In genomic region chr1:134275616-134276464, GRCm38 (mm10) we compare ENCODE assay signal across 11 mouse cellular contexts. TPM values are rescaled to one million over a fixed set of nuclear protein-coding genes. Genes with fewer than 3 reads are reported as not detected.
DNase-seq lines count a peak whose midpoint lies in the region; ATAC-seq and TF ChIP-seq lines count a peak whose summit lies in the region.
"Had no signal": no experiment of that assay in that cellular context is flagged by ENCODE, and none has a peak within 500 bp of the region (broad histone marks: within the 10 kb centered on the region; RNA-seq: fewer than 3 reads in every experiment).

No protein-coding gene starts in this region.

- peaks cover 12% of the 10 kb centered on the region for H3K4me1 ChIP-seq in hindbrain, postnatal 0 days (ENCODE audit: insufficient read depth, low read length)
- no peaks in the 10 kb centered on the region for H3K4me1 ChIP-seq in hindbrain, embryonic 11.5 days (replicated peaks; ENCODE audit: control insufficient read depth, insufficient read depth, low read length)
- peaks cover 12% of the 10 kb centered on the region for H3K4me1 ChIP-seq in kidney, adult 2 months (ENCODE audit: control insufficient read depth, insufficient read depth, low read length)
- H3K4me1 ChIP-seq: liver, embryonic 13.5 days; neural tube, embryonic 12.5 days had no signal

- no peak overlapping the region for H3K4me2 ChIP-seq in hindbrain, postnatal 0 days (ENCODE audit: low read depth, low read length)
- H3K4me2 ChIP-seq in hindbrain, embryonic 11.5 days (replicated peaks; ENCODE audit: low read depth, low read length), result no peak overlapping the region
- H3K4me2 ChIP-seq: liver, embryonic 13.5 days; neural tube, embryonic 12.5 days had no signal

- DNase-seq in hindbrain, postnatal 0 days (ENCODE audit: low spot score), result peak; percentile 22
- no peak for DNase-seq in hindbrain, embryonic 11.5 days (ENCODE audit: low spot score)
- peak; percentile 84 for DNase-seq in cerebellum, adult 8-10 months
- peak; percentile 84 for DNase-seq in kidney, adult 2 months
- peak; percentile 76 for DNase-seq in lung, postnatal 10 days
- DNase-seq in spleen, postnatal 4 days (ENCODE audit: low spot score in 2 of 2), result no peak
- no peak for DNase-seq in MN1 (ENCODE audit: low spot score)
- no peak for DNase-seq in ovary, postnatal 14 days (ENCODE audit: low spot score)
- DNase-seq: liver, embryonic 13.5 days had no signal

- no peaks in the 10 kb centered on the region for H3K9me3 ChIP-seq in hindbrain, postnatal 0 days (ENCODE audit: low read length)
- no peaks in the 10 kb centered on the region for H3K9me3 ChIP-seq in hindbrain, embryonic 11.5 days (ENCODE audit: control insufficient read depth, low read length)
- H3K9me3 ChIP-seq: liver, embryonic 13.5 days; neural tube, embryonic 12.5 days had no signal

- H3K36me3 ChIP-seq in hindbrain, postnatal 0 days (ENCODE audit: insufficient read depth, low read length), result no peaks in the 10 kb centered on the region
- no peaks in the 10 kb centered on the region for H3K36me3 ChIP-seq in hindbrain, embryonic 11.5 days (ENCODE audit: control insufficient read depth, insufficient read depth, low read length)
- H3K36me3 ChIP-seq in kidney, adult 2 months (ENCODE audit: control insufficient read depth, insufficient read depth, low read length), result no peaks in the 10 kb centered on the region
- H3K36me3 ChIP-seq: liver, embryonic 13.5 days; neural tube, embryonic 12.5 days had no signal

- H3K4me3 ChIP-seq in hindbrain, postnatal 0 days (ENCODE audit: low read length), result no peak overlapping the region
- no peak overlapping the region for H3K4me3 ChIP-seq in hindbrain, embryonic 11.5 days (ENCODE audit: low read depth, low read length)
- H3K4me3 ChIP-seq in kidney, adult 2 months (ENCODE audit: insufficient read depth, low read depth, low read length), result no peak overlapping the region
- H3K4me3 ChIP-seq: liver, embryonic 13.5 days; neural tube, embryonic 12.5 days had no signal

- TF ChIP-seq POLR2A in kidney, adult 2 months (IDR thresholded peaks at IDR 0.05; ENCODE audit: low read depth, low read length), result no peak

- 58% methylated on average over 13 of the region's 13 CpGs for WGBS in hindbrain, postnatal 0 days
- WGBS in hindbrain, embryonic 11.5 days, result 74% methylated on average over 13 of the region's 13 CpGs
- 42% methylated on average over 13 of the region's 13 CpGs for WGBS in kidney, adult 2 months

- H3K27ac ChIP-seq in hindbrain, postnatal 0 days, result peak overlapping the region; percentile 46; the same call in 1 of the 2 replicates
- no peak overlapping the region for H3K27ac ChIP-seq in hindbrain, embryonic 11.5 days (ENCODE audit: low read depth, low read length)
- peak overlapping the region; percentile 27; the same call in 1 of the 2 replicates for H3K27ac ChIP-seq in kidney, adult 2 months (ENCODE audit: insufficient read depth, low read depth, low read length)
- H3K27ac ChIP-seq: liver, embryonic 13.5 days; neural tube, embryonic 12.5 days had no signal

- 0 out of 2 replicates have a peak, but pooled peaks have one; percentile 30 for ATAC-seq in hindbrain, postnatal 0 days
- no peak for ATAC-seq in hindbrain, embryonic 11.5 days (ENCODE audit: low FRiP score)

- H3K9ac ChIP-seq in hindbrain, postnatal 0 days (replicated peaks; ENCODE audit: low read length), result no peak overlapping the region
- no peak overlapping the region for H3K9ac ChIP-seq in hindbrain, embryonic 11.5 days (ENCODE audit: low read depth, low read length)
- H3K9ac ChIP-seq: liver, embryonic 13.5 days; neural tube, embryonic 12.5 days had no signal

- no peaks in the 10 kb centered on the region for H3K27me3 ChIP-seq in hindbrain, postnatal 0 days (ENCODE audit: insufficient read depth, low read length)
- H3K27me3 ChIP-seq in hindbrain, embryonic 11.5 days (ENCODE audit: control insufficient read depth, insufficient read depth, low read length), result no peaks in the 10 kb centered on the region
- no peaks in the 10 kb centered on the region for H3K27me3 ChIP-seq in kidney, adult 2 months (replicated peaks; ENCODE audit: control insufficient read depth, insufficient read depth, low read length)
- H3K27me3 ChIP-seq: liver, embryonic 13.5 days; neural tube, embryonic 12.5 days had no signal

- TF ChIP-seq CTCF in hindbrain, postnatal 0 days (IDR thresholded peaks at IDR 0.05; ENCODE audit: low read depth), result no peak; the same call in 1 of the 2 replicates
- no peak; the same call in 1 of the 2 replicates for TF ChIP-seq CTCF in kidney, adult 2 months (conservative IDR thresholded peaks at IDR 0.05; ENCODE audit: insufficient read depth, insufficient read length, low read depth, low read length)

RNA-seq across cellular contexts. Expression of gene Myog, which starts 13.9 kb away (rescaled TPM):
- 0.16 TPM in 1 of 2 replicates, not detected in the other for total RNA-seq in hindbrain, postnatal 0 days (2014; rRNA removed)
- polyA plus RNA-seq in hindbrain, postnatal 0 days (2015; fragmentation: Nextera tagmentation; extraction: Ambion mirVana), result not detected in 2 replicates
- polyA plus RNA-seq in hindbrain, embryonic 11.5 days (2014; fragmentation: Nextera tagmentation; extraction: Ambion mirVana), result 5.5 and 12.2 TPM in 2 replicates
- polyA plus RNA-seq in kidney, adult 2 months (2012; rRNA removed), result 0.09 TPM in 1 of 2 replicates, not detected in the other
- total RNA-seq: MEL had no signal

RNA-seq across cellular contexts. Expression of gene Adora1, which starts 40.6 kb away (rescaled TPM):
- total RNA-seq in hindbrain, postnatal 0 days (2014; rRNA removed), result 51.1 and 54.2 TPM in 2 replicates
- polyA plus RNA-seq in hindbrain, postnatal 0 days (2015; fragmentation: Nextera tagmentation; extraction: Ambion mirVana), result 32.6 and 33.4 TPM in 2 replicates
- polyA plus RNA-seq in hindbrain, embryonic 11.5 days (2014; fragmentation: Nextera tagmentation; extraction: Ambion mirVana), result 0.24 and 0.25 TPM in 2 replicates
- polyA plus RNA-seq in kidney, adult 2 months (2012; rRNA removed), result 13.5 and 16.6 TPM in 2 replicates
- total RNA-seq: MEL had no signal

RNA-seq across cellular contexts. Expression of gene Ppfia4, which starts 56.9 kb away (rescaled TPM):
- total RNA-seq in hindbrain, postnatal 0 days (2014; rRNA removed), result 42.7 and 46.5 TPM in 2 replicates
- 30.6 and 31.6 TPM in 2 replicates for polyA plus RNA-seq in hindbrain, postnatal 0 days (2015; fragmentation: Nextera tagmentation; extraction: Ambion mirVana)
- polyA plus RNA-seq in hindbrain, embryonic 11.5 days (2014; fragmentation: Nextera tagmentation; extraction: Ambion mirVana), result 1.9 and 2.1 TPM in 2 replicates
- polyA plus RNA-seq in kidney, adult 2 months (2012; rRNA removed), result 3.6 and 4.2 TPM in 2 replicates
- total RNA-seq: MEL had no signal

Comparison
In these comparisons a context has a peak if more than half of its experiments do, and no peak if none do; other contexts are left out.
1. DNase-seq: peak in hindbrain, postnatal 0 days (single experiment), cerebellum, adult 8-10 months (single experiment), kidney, adult 2 months (single experiment) and lung, postnatal 10 days (single experiment); none in hindbrain, embryonic 11.5 days (single experiment), spleen, postnatal 4 days (0 of 2), MN1 (single experiment) and ovary, postnatal 14 days (single experiment).
2. RNA of gene Adora1, which starts 40.6 kb away (polyA plus RNA-seq): 32.6 to 33.4 TPM in hindbrain, postnatal 0 days and 13.5 to 16.6 TPM in kidney, adult 2 months; 0.24 to 0.25 TPM in hindbrain, embryonic 11.5 days; every median in the first group is over 10 times any median in the second.